Mouse (Mus musculus) limb, embryonic 15.5 days (tissue): ENCODE data around the gene Sp100. TPM values are rescaled to one million over a fixed set of nuclear protein-coding genes. Genes with fewer than 3 reads are reported as not detected.

Experiments
- ATAC-seq: fragments of 200-750 bp; cut with Nextera tagmentation; 2 replicates; pipeline ENCODE4 v1.8.0; 2017; ENCODE audit warnings: low read depth, moderate TSS enrichment; ENCODE audit not compliant: insufficient number of reproducible peaks, low FRiP score, low TSS enrichment
- H3K27ac ChIP-seq: fragments of 300-500 bp; sonication (generic); 2 replicates; pipeline ENCODE4 v1.5.1; 2015; ENCODE audit warnings: moderate library complexity, mild to moderate bottlenecking, inconsistent platforms
- H3K27me3 ChIP-seq: fragments of 300-500 bp; sonication (generic); 2 replicates; pipeline ENCODE4 v1.6.1; 2015; ENCODE audit warnings: inconsistent platforms
- H3K36me3 ChIP-seq: fragments of 300-500 bp; sonication (generic); 2 replicates; pipeline ENCODE4 v1.6.1; 2015; ENCODE audit warnings: inconsistent platforms
- H3K4me1 ChIP-seq: fragments of 300-500 bp; sonication (generic); 2 replicates; pipeline ENCODE4 v1.6.1; 2015; ENCODE audit warnings: inconsistent platforms
- H3K4me2 ChIP-seq: fragments of 300-500 bp; sonication (generic); 2 replicates; pipeline ENCODE4 v1.6.1; 2015; ENCODE audit warnings: mild to moderate bottlenecking, inconsistent platforms
- H3K4me3 ChIP-seq: fragments of 300-500 bp; sonication (generic); 2 replicates; pipeline ENCODE4 v1.5.1; 2015; ENCODE audit warnings: mild to moderate bottlenecking, inconsistent platforms
- H3K9ac ChIP-seq: fragments of 300-500 bp; sonication (generic); 2 replicates; pipeline ENCODE4 v1.6.1; 2015; ENCODE audit warnings: inconsistent platforms
- H3K9me3 ChIP-seq: fragments of 300-500 bp; sonication (generic); 2 replicates; pipeline ENCODE4 v1.6.1; 2016; ENCODE audit warnings: inconsistent platforms
- WGBS: fragments of 180-500 bp; shearing (Covaris S2); methylation state at CpG from one replicate; pipeline ENCODE4 v1.1.7; 2015; 5-methylcytosine and 5-hydroxymethylcytosine counted together
- microRNA-seq: library from miRNA; unstranded; fragments of <30 nt; microRNA quantifications from one replicate; pipeline ENCODE4, GENCODE M21; 2016
- polyA plus RNA-seq: library from polyadenylated mRNA; unstranded; fragments of >200 nt; fragmentation: Nextera tagmentation; extraction: Ambion mirVana; gene quantifications from 2 replicates; pipeline ENCODE4 v1.2.1, GENCODE M21; 2015

The Sp100 gene
- polyA plus RNA-seq, 1 experiment from 2014 or later, result 2.2 TPM

DNA sequence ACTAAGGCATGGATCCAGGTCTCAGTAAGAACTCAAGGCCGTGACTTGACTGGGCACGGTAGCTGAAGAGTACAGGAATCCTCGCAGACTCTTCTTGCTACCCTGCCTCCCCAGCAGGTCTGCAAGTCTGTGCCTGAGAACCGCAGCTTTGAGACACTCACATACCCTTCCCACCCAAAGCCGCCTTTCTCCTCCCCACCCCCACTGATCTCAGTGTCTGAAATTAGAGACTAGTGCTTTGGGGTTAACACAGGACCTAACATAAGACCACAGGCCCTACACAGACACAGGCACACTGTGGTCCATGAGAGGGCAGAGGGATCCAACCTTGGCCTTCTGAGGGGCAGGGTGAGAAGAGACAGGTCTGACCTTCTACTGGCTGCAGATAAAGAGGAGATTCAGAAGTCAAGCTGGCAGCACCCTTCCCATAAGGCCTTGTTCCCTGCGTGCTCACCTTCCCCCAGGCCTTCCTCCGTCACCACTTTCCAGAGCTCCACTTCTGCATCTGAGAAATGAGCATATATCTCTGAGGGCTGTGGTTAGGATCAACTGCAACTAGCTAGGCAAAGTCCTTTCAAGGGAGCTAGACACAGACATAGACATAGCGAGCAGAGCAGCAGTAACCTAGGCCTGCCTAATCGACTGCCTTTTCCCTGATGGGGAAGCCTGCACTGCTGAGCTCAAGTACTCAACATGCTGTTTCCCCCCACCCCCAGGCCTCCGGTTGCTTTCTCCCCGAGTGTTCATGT, 102.3 kb downstream of the Sp100 start:
- H3K27ac ChIP-seq, result peak overlapping the region; percentile 63
- no peaks in the 10 kb centered on the region for H3K9me3 ChIP-seq
- H3K4me1 ChIP-seq, result peaks cover 9% of the 10 kb centered on the region; the same call in 1 of the 2 replicates
- WGBS, result 70% methylated on average over 11 of the region's 11 CpGs
- no peaks in the 10 kb centered on the region for H3K36me3 ChIP-seq
- ATAC-seq, result peak; percentile 30; the same call in 1 of the 2 replicates
- no peak overlapping the region for H3K4me3 ChIP-seq
- H3K9ac ChIP-seq, result no peak overlapping the region
- no peak overlapping the region for H3K4me2 ChIP-seq
- H3K27me3 ChIP-seq, result no peaks in the 10 kb centered on the region

DNA sequence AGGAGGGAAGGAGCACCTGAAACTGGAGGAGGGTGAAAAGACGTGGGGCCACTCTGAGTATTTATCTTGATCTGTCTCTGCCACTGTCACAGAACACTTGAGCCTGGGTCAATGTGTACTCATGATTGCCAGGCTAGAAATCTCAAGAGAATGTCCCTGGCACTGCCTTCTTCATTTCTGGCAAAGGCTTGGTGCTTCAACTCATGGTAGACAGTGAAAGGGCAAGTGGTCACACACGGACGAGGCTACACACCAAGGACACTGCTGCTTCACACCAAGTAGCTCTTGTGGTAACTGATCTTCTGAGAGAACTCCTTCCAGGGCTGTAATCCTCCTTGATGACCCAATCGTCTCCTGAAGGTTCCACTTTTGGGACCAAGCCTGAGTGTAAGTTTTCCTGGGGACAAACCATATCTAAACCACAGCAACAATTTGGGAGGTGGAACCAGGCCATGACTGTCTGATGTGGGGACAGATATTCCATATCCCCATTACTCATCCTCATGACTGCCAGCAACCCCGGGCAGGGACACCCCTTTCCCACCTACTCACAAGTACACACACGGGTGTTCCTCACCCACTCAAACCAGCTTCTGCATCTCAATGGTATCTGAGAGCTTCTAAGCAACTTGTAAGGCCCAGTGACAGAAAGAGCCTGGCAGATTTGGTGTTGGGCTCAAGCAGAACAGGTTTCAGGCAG, 107.9 kb downstream of the Sp100 start:
- no peak overlapping the region for H3K4me3 ChIP-seq
- no peak overlapping the region for H3K9ac ChIP-seq
- no peaks in the 10 kb centered on the region for H3K36me3 ChIP-seq
- no peaks in the 10 kb centered on the region for H3K9me3 ChIP-seq
- H3K4me1 ChIP-seq, result peaks cover 7% of the 10 kb centered on the region; the same call in 1 of the 2 replicates
- 67% methylated on average over 6 of the region's 6 CpGs for WGBS
- no peak for ATAC-seq
- no peak overlapping the region for H3K4me2 ChIP-seq
- no peaks in the 10 kb centered on the region for H3K27me3 ChIP-seq
- H3K27ac ChIP-seq, result peak overlapping the region; percentile 47

DNA sequence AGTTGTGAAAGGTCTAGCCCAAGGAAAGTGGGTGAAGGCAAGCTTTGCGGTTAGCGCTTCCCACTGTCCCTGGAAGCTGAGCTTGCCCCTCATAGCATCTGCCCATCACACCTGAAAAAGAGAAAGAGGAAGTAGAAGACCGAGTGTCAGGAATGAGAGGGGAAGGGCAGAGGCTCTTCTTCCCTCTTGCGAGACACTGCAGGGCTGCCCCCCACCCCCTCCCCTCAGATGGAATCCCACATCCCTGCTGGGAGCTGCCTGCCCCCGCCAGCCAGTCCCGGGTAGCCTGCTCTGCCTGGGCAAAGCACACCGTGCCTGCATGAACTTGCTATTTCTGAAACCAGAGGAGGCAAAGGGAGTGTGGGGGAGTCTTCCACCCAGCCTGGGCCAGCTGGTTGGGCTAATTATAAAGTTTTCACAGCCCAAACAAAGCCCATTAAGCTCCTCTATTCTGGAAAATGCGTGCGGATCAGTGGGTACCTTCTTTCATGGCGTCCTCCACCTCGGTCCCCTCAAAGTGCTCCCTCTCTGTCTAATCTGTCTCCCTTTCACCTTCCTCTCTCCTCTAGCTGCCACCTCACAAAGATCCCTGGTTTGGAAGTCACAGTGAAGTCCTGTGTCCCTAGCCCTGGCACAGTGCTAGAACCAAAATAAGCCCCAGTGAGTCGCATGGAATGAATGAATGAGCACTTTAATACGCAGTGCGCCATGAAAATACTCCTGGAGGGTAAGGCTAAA, 108.6 kb downstream of the Sp100 start:
- H3K36me3 ChIP-seq, result no peaks in the 10 kb centered on the region
- H3K9me3 ChIP-seq, result no peaks in the 10 kb centered on the region
- H3K27ac ChIP-seq, result peak overlapping the region; percentile 47
- H3K4me2 ChIP-seq, result no peak overlapping the region
- H3K4me3 ChIP-seq, result no peak overlapping the region
- H3K27me3 ChIP-seq, result no peaks in the 10 kb centered on the region
- H3K9ac ChIP-seq, result no peak overlapping the region
- peak; percentile 58; the same call in 1 of the 2 replicates for ATAC-seq
- H3K4me1 ChIP-seq, result peaks cover 7% of the 10 kb centered on the region; the same call in 1 of the 2 replicates
- WGBS, result 29% methylated on average over 14 of the region's 14 CpGs

DNA sequence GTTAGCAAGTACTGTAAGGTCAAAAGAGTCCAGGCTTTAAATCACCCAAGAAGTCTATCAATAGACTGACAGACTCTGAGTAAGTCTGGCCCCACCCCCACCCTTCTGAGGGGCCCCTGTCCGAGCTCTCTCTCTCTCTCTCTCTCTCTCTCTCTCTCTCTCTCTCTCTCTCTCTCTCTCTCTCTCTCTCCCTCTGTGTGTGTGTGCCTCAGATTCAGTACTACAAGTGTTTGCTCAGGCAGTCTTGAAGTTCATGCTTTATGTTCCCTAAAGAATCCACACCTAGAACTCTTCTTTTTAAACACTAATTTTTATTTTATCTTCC, 109.1 kb downstream of the Sp100 start:
- no peak overlapping the region for H3K9ac ChIP-seq
- no peak overlapping the region for H3K4me2 ChIP-seq
- WGBS, result 0% methylated on average over 1 of the region's 1 CpGs
- H3K4me1 ChIP-seq, result peaks cover 7% of the 10 kb centered on the region; the same call in 1 of the 2 replicates
- no peaks in the 10 kb centered on the region for H3K27me3 ChIP-seq
- no peak overlapping the region for H3K4me3 ChIP-seq
- no peaks in the 10 kb centered on the region for H3K36me3 ChIP-seq
- no peaks in the 10 kb centered on the region for H3K9me3 ChIP-seq
- ATAC-seq, result no peak
- no peak overlapping the region for H3K27ac ChIP-seq

Small RNA genes lying within 50 kb of the gene (microRNA-seq; reads per million reads assigned to microRNA genes)
- not detected for gene Mir8096

Other genes with a start within 250 kb of the Sp100 start
- not detected in 2 replicates for gene G530012D18Rik, start 74.3 kb upstream of the Sp100 start, polyA plus RNA-seq
- gene Sp110, start 51.2 kb upstream of the Sp100 start, polyA plus RNA-seq, result 2.1 and 2.3 TPM in 2 replicates
- 1.4 and 1.9 TPM in 2 replicates for gene Sp140, start 49.6 kb upstream of the Sp100 start, polyA plus RNA-seq
- gene A630001G21Rik, start 128.7 kb downstream of the Sp100 start, polyA plus RNA-seq, result 1.0 and 2.1 TPM in 2 replicates
- 20.5 and 26.9 TPM in 2 replicates for gene Cab39, start 143.5 kb downstream of the Sp100 start, polyA plus RNA-seq
- gene Itm2c, start 244.3 kb downstream of the Sp100 start, polyA plus RNA-seq, result 306 and 309 TPM in 2 replicates